Mouse (Mus musculus) gastrocnemius, postnatal 36 days (tissue): ENCODE data around the gene Klhl42. TPM values are rescaled to one million over a fixed set of nuclear protein-coding genes. Genes with fewer than 3 reads are reported as not detected.

Experiments
- DNase-seq, 2 experiments: peaks; one replicate each; pipeline ENCODE4 v3.0.0; 2022
- intact Hi-C: fragments of 180-260 bp; cut with DNase I; formaldehyde crosslinking; loops from one replicate; pipeline ENCODE4 v1.15.1; 2025
- long read RNA-seq, 2 experiments: library from polyadenylated mRNA; stranded (forward); transcript quantifications; one replicate each; pipeline ENCODE4 v2.0.0; 2021
- total RNA-seq, 2 experiments: library from RNA; stranded (reverse); gene quantifications; 2 replicates each; pipeline ENCODE4 v1.2.3; 2021

The Klhl42 gene
- total RNA-seq, result 1 to 10 TPM; 1.6 to 2.2 TPM
- long read RNA-seq, experiment 1, partial matches to known transcripts, result 0 of 1 reads
- long read RNA-seq, experiment 1, other reads (novel, unspliced or antisense), result 1 of 1 reads
- long read RNA-seq, experiment 2, result 0 reads

GRCm38 (mm10) chr6:147091136-147092120 is at the start of gene Klhl42:
Klhl42 (plus strand) TSS chr6:147091379.
- DNase-seq, result peak; percentile 61 to 71
- intact Hi-C loops, result no loop called here

GRCm38 (mm10) chr6:147042291-147043290 is 48.6 kb upstream of the Klhl42 start, which contains the start of gene Mrps35:
Mrps35 (plus strand) TSS chr6:147042764.
- peak; percentile 82 to 89 for DNase-seq
- intact Hi-C loops, result no loop called here

- intact Hi-C loops, result no loop called here
Observed at GRCm38 (mm10) chr6:147043633-147044032, 47.5 kb upstream of the Klhl42 start.

GRCm38 (mm10) chr6:147049239-147049805 is 41.9 kb upstream of the Klhl42 start:
- intact Hi-C loops, result no loop called here

More at GRCm38 (mm10) chr6:147043633-147044032, 47.5 kb upstream of the Klhl42 start:
- DNase-seq, result no peak

GRCm38 (mm10) chr6:147051666-147052065 is 39.5 kb upstream of the Klhl42 start:
- intact Hi-C loops, result no loop called here
- DNase-seq, result no peak

More at GRCm38 (mm10) chr6:147049239-147049805, 41.9 kb upstream of the Klhl42 start:
- DNase-seq, result no peak

GRCm38 (mm10) chr6:147052440-147052839 is 38.7 kb upstream of the Klhl42 start:
- no peak for DNase-seq
- intact Hi-C loops, result no loop called here

- intact Hi-C loops, result no loop called here
- DNase-seq, result no peak
Observed at GRCm38 (mm10) chr6:147053785-147054646, 37.2 kb upstream of the Klhl42 start.

GRCm38 (mm10) chr6:147055374-147055977 is 35.7 kb upstream of the Klhl42 start:
- intact Hi-C loops, result no loop called here
- DNase-seq, result no peak

- intact Hi-C loops, result no loop called here
Observed at GRCm38 (mm10) chr6:147059326-147059725, 31.9 kb upstream of the Klhl42 start.

GRCm38 (mm10) chr6:147061630-147062029 is 29.5 kb upstream of the Klhl42 start:
- intact Hi-C loops, result no loop called here
- no peak for DNase-seq

More at GRCm38 (mm10) chr6:147059326-147059725, 31.9 kb upstream of the Klhl42 start:
- DNase-seq, result no peak

- no peak for DNase-seq
- intact Hi-C loops, result no loop called here
Observed at GRCm38 (mm10) chr6:147062034-147062433, 29.1 kb upstream of the Klhl42 start.

- intact Hi-C loops, result no loop called here
- no peak for DNase-seq
Observed at GRCm38 (mm10) chr6:147062694-147063093, 28.5 kb upstream of the Klhl42 start.

- intact Hi-C loops, result no loop called here
- no peak for DNase-seq
Observed at GRCm38 (mm10) chr6:147064226-147064943, 26.8 kb upstream of the Klhl42 start.

- intact Hi-C loops, result no loop called here
- peak; percentile 52 to 72 for DNase-seq
Observed at GRCm38 (mm10) chr6:147064944-147065261, 26.3 kb upstream of the Klhl42 start.

- intact Hi-C loops, result no loop called here
- DNase-seq, result no peak
Observed at GRCm38 (mm10) chr6:147075808-147076387, 15.3 kb upstream of the Klhl42 start.

GRCm38 (mm10) chr6:147076878-147077277 is 14.3 kb upstream of the Klhl42 start:
- intact Hi-C loops, result no loop called here

GRCm38 (mm10) chr6:147079919-147080318 is 11.3 kb upstream of the Klhl42 start:
- DNase-seq, result no peak
- intact Hi-C loops, result no loop called here

More at GRCm38 (mm10) chr6:147076878-147077277, 14.3 kb upstream of the Klhl42 start:
- no peak for DNase-seq
